Mouse (Mus musculus) neural tube, embryonic 11.5 days (tissue): ENCODE data around the gene Klf13. TPM values are rescaled to one million over a fixed set of nuclear protein-coding genes. Genes with fewer than 3 reads are reported as not detected.

Experiments
- ATAC-seq: fragments of 200-750 bp; cut with Nextera tagmentation; 2 replicates; pipeline ENCODE4 v1.8.0; 2017; ENCODE audit warnings: moderate number of reproducible peaks, mild to moderate bottlenecking, moderate TSS enrichment, moderate library complexity; ENCODE audit not compliant: insufficient read depth, low FRiP score, low TSS enrichment
- DNase-seq: peaks from one replicate; pipeline ENCODE4 v3.0.0-alpha.2; 2015; ENCODE audit warnings: low spot score
- H3K27ac ChIP-seq: fragments of 300-500 bp; sonication (generic); 2 replicates; pipeline ENCODE4 v1.5.1; 2014; ENCODE audit warnings: low read depth, mild to moderate bottlenecking, low read length
- H3K27me3 ChIP-seq: fragments of 300-500 bp; sonication (generic); 2 replicates; pipeline ENCODE4 v1.6.1; 2014; ENCODE audit warnings: mild to moderate bottlenecking, low read length, mixed read lengths; ENCODE audit not compliant: control insufficient read depth, insufficient read depth
- H3K36me3 ChIP-seq: fragments of 300-500 bp; sonication (generic); 2 replicates; pipeline ENCODE4 v1.6.1; 2014; ENCODE audit warnings: mild to moderate bottlenecking, low read length, moderate library complexity, mixed read lengths; ENCODE audit not compliant: control insufficient read depth, insufficient read depth
- H3K4me1 ChIP-seq: fragments of 300-500 bp; sonication (generic); 2 replicates; pipeline ENCODE4 v1.6.1; 2014; ENCODE audit warnings: low read length, mixed read lengths; ENCODE audit not compliant: control insufficient read depth, insufficient read depth
- H3K4me2 ChIP-seq: fragments of 300-500 bp; sonication (generic); 2 replicates; pipeline ENCODE4 v1.6.1; 2014; ENCODE audit warnings: low read depth, mild to moderate bottlenecking, moderate library complexity
- H3K4me3 ChIP-seq: fragments of 300-500 bp; sonication (generic); 2 replicates; pipeline ENCODE4 v1.5.1; 2014; ENCODE audit warnings: low read depth, low read length
- H3K9ac ChIP-seq: fragments of 300-500 bp; sonication (generic); 2 replicates; pipeline ENCODE4 v1.6.1; 2014; ENCODE audit warnings: mild to moderate bottlenecking, low read length
- H3K9me3 ChIP-seq: fragments of 300-500 bp; sonication (generic); 2 replicates; pipeline ENCODE4 v1.6.1; 2016; ENCODE audit warnings: low read length; ENCODE audit not compliant: control insufficient read depth
- WGBS: fragments of 180-500 bp; shearing (Covaris S2); extraction: QIAGEN DNeasy Blood & Tissue Kit; methylation state at CpG from one replicate; pipeline ENCODE4 v1.1.7; 2014; 5-methylcytosine and 5-hydroxymethylcytosine counted together
- polyA plus RNA-seq: library from polyadenylated mRNA; unstranded; fragments of >200 nt; fragmentation: Nextera tagmentation; extraction: Ambion mirVana; gene quantifications from 2 replicates; pipeline ENCODE4 v1.2.1, GENCODE M21; 2014

Gene Klf13
- polyA plus RNA-seq, 1 experiment from 2014 or later, result 33.8 TPM

DNA sequence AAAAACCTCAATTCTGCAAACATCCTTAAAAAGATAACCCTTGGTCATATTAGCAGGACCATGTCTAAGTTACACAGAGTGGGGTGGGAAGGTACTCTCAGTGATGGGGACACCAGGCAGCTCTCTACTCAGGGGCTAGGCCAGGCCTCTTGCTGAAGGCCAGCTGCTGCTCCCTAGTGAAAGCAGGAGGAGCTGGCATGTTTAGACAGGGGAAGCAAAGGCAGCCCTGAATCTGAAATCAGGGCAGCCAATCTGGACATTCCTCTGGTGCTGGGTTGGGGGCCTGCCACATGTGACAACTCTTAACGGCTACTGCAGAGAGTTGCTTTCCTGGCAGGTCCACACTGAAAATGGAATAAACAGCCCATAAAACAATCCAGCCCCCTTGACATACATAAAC is 14.6 kb downstream of the Klf13 start:
- Histone ChIP-seq H3K9me3 (no peaks in the 10 kb centered on the region), H3K4me2 (no peak overlapping the region), H3K9ac (no peak overlapping the region), H3K36me3 (no peaks in the 10 kb centered on the region), H3K27ac (no peak overlapping the region), H3K4me3 (no peak overlapping the region), H3K27me3 (no peaks in the 10 kb centered on the region), H3K4me1 (peaks cover 4% of the 10 kb centered on the region)
- ATAC-seq (no peak), DNase-seq (no peak)
- 45% methylated on average over 1 of the region's 1 CpGs for WGBS

GRCm38 (mm10) chr7:63922975-63923374 is 15.7 kb downstream of the Klf13 start:
- H3K4me2 ChIP-seq, result no peak overlapping the region
- H3K27me3 ChIP-seq, result no peaks in the 10 kb centered on the region
- H3K9me3 ChIP-seq, result no peaks in the 10 kb centered on the region
- no peaks in the 10 kb centered on the region for H3K36me3 ChIP-seq
- no peak overlapping the region for H3K9ac ChIP-seq
- ATAC-seq (no peak), DNase-seq (no peak)
- H3K27ac ChIP-seq, result no peak overlapping the region
- H3K4me1 ChIP-seq, result peaks cover 4% of the 10 kb centered on the region
- 94% methylated on average over 1 of the region's 1 CpGs for WGBS
- no peak overlapping the region for H3K4me3 ChIP-seq

DNA sequence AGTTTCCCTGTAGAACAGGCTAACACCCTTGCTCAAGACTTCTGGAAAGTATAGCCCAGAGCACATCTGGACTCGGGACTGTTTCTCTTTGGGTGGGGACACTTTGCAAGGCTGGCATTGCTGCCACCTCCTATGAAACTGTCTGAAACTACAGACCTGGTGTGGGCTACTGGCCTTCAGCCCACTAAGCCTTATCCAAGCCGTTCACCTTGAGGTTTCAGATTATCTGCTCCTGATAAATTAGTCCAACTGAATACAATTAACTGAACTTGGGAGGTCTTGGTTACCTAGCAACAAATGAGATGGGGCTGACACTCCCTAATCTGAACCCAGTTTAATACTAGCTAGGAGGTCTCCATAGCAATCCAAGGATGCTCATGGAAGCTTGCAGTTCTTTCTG is 16.1 kb downstream of the Klf13 start:
- DNase-seq (no peak), ATAC-seq (no peak)
- no peaks in the 10 kb centered on the region for H3K9me3 ChIP-seq
- no peak overlapping the region for H3K27ac ChIP-seq
- H3K4me1 ChIP-seq, result peaks cover 4% of the 10 kb centered on the region
- H3K4me2 ChIP-seq, result no peak overlapping the region
- WGBS, result 77% methylated on average over 2 of the region's 2 CpGs
- H3K36me3 ChIP-seq, result no peaks in the 10 kb centered on the region
- H3K9ac ChIP-seq, result no peak overlapping the region
- H3K27me3 ChIP-seq, result no peaks in the 10 kb centered on the region
- H3K4me3 ChIP-seq, result no peak overlapping the region

DNA sequence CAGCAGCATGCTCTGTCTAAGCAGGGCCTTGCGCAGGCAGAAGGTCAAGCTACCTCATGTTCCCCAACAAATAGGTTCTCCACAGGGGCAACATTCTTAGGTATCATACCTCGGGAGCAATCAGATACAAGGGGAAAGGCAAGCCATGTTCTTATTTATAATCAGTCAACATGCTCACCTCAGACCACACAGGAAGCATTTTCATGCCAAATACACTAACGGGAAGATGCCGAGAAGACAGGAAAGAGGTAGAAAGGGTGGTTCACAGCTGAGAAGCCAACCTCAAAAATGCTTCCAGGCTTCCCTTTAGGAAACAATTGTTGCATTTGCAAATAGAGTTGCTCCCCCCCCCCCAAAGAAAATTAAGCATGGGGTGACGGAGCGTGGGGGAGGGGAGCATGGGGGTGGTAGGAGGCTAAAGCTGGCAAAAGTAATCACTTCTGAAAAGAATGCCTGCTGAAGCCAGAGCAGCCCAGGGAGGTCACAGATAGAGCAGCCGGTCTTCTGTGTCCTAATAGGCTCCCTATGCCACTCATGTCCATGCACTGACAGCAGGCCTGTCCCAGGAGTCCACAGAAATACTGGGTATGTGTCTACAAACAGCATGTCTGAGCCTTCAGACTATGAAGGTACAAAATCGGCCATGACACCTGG is 16.7 kb downstream of the Klf13 start:
- Histone ChIP-seq H3K9ac (no peak overlapping the region), H3K27me3 (no peaks in the 10 kb centered on the region), H3K27ac (no peak overlapping the region), H3K4me2 (no peak overlapping the region), H3K9me3 (no peaks in the 10 kb centered on the region), H3K36me3 (no peaks in the 10 kb centered on the region), H3K4me1 (peaks cover 4% of the 10 kb centered on the region), H3K4me3 (no peak overlapping the region)
- DNase-seq (no peak), ATAC-seq (no peak)
- WGBS, result 85% methylated on average over 8 of the region's 8 CpGs

GRCm38 (mm10) chr7:63918771-63919768 is 19.6 kb downstream of the Klf13 start:
- H3K9ac ChIP-seq, result no peak overlapping the region
- no peak overlapping the region for H3K4me3 ChIP-seq
- H3K27ac ChIP-seq, result no peak overlapping the region
- ATAC-seq (no peak), DNase-seq (no peak)
- no peaks in the 10 kb centered on the region for H3K36me3 ChIP-seq
- WGBS, result 85% methylated on average over 12 of the region's 12 CpGs
- H3K4me1 ChIP-seq, result no peaks in the 10 kb centered on the region; the same call in 1 of the 2 replicates
- H3K9me3 ChIP-seq, result no peaks in the 10 kb centered on the region
- no peaks in the 10 kb centered on the region for H3K27me3 ChIP-seq
- H3K4me2 ChIP-seq, result no peak overlapping the region

- H3K4me3 ChIP-seq, result no peak overlapping the region
- no peaks in the 10 kb centered on the region for H3K36me3 ChIP-seq
- H3K4me2 ChIP-seq, result no peak overlapping the region
- H3K27ac ChIP-seq, result no peak overlapping the region
- WGBS, result 89% methylated on average over 6 of the region's 6 CpGs
- no peak for ATAC-seq
- H3K4me1 ChIP-seq, result peaks cover 6% of the 10 kb centered on the region; the same call in 1 of the 2 replicates
- no peaks in the 10 kb centered on the region for H3K9me3 ChIP-seq
- H3K27me3 ChIP-seq, result no peaks in the 10 kb centered on the region
- no peak for DNase-seq
- no peak overlapping the region for H3K9ac ChIP-seq
Measured at GRCm38 (mm10) chr7:63917693-63918092, 21.0 kb downstream of the Klf13 start.

GRCm38 (mm10) chr7:63916268-63916907 is 22.3 kb downstream of the Klf13 start, which contains the start of gene E030018B13Rik:
TSS of gene E030018B13Rik (plus strand) at chr7:63916857.
- no peaks in the 10 kb centered on the region for H3K27me3 ChIP-seq
- H3K4me3 ChIP-seq, result no peak within 1 kb of the TSS
- WGBS, result 97% methylated on average over 6 of the region's 6 CpGs
- DNase-seq (no peak), ATAC-seq (no peak)
- peaks cover 10% of the 10 kb centered on the region; the same call in 1 of the 2 replicates for H3K4me1 ChIP-seq
- H3K4me2 ChIP-seq, result no peak within 1 kb of the TSS
- H3K9me3 ChIP-seq, result no peaks in the 10 kb centered on the region
- no peak within 1 kb of the TSS for H3K27ac ChIP-seq
- H3K36me3 ChIP-seq, result no peaks in the 10 kb centered on the region
- no peak within 1 kb of the TSS for H3K9ac ChIP-seq

DNA sequence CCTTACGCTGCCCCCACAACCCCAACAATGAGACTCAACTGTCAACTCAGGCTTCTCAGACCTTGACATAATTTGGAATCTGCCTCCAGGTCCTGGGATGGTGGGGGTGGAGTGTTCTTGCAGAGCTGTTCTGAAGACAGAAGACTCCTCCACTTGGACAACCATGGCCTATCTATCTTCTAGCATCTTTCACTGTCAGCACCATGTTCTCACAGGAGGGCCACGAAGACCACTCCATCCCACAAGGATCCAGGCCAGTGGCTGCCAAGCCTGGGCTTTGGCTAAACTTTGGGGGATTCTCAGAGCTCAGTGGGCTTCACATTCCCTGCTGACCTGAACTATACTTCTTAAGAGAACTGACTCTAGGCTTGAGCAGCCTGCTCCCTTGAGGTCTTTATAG is 23.8 kb downstream of the Klf13 start:
- no peak overlapping the region for H3K4me3 ChIP-seq
- H3K9me3 ChIP-seq, result no peaks in the 10 kb centered on the region
- 90% methylated on average over 2 of the region's 2 CpGs for WGBS
- no peak overlapping the region for H3K4me2 ChIP-seq
- H3K27me3 ChIP-seq, result no peaks in the 10 kb centered on the region
- no peak overlapping the region for H3K9ac ChIP-seq
- DNase-seq, result no peak
- no peaks in the 10 kb centered on the region for H3K36me3 ChIP-seq
- no peak overlapping the region for H3K27ac ChIP-seq
- ATAC-seq, result no peak
- peaks cover 15% of the 10 kb centered on the region; the same call in 1 of the 2 replicates for H3K4me1 ChIP-seq
